In the genomic region with DNA sequence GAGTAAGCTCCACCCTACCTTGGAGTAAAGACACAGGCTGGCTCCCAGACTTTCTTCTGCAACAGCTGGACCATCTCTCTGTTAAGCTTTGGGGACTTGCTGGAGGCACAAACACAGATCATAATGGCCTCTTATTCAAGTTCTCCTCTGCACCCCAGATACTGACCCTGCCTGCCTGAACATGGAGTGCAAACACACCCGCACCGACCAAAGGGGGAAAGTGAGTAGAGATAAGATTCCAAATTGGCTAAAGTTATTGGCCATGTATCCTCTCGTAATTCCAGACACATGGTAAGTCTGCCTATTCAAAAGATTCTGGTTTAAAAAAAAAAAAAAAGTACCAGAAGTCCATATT, we compare ENCODE assay signal across 8 mouse cellular contexts. TPM values are rescaled to one million over a fixed set of nuclear protein-coding genes. Genes with fewer than 3 reads are reported as not detected.
A peak's percentile ranks its signal among the peaks of the same experiment; 100 is the strongest.
DNase-seq lines count a peak whose midpoint lies in the region; ATAC-seq and TF ChIP-seq lines count a peak whose summit lies in the region.

No protein-coding gene starts in this region.

- peak overlapping the region; percentile 55 for H3K4me3 ChIP-seq in heart, embryonic 15.5 days
- no peak overlapping the region for H3K4me3 ChIP-seq in heart, adult 2 months
- H3K4me3 ChIP-seq in embryonic facial prominence, embryonic 12.5 days, result peak overlapping the region; percentile 47
- H3K4me3 ChIP-seq in hindbrain, embryonic 15.5 days, result peak overlapping the region; percentile 74
- H3K4me3 ChIP-seq in midbrain, embryonic 13.5 days (replicated peaks), result peak overlapping the region; percentile 58

- no peaks in the 10 kb centered on the region for H3K79me2 ChIP-seq in heart, adult 2 months (replicated peaks; ENCODE audit: control insufficient read depth, insufficient read depth, low read length)

- intact Hi-C loops in heart, adult 2 months (cut with DNase I), result no loop called here

- no peak for TF ChIP-seq POLR2A in heart, adult 2 months (IDR thresholded peaks at IDR 0.05; ENCODE audit: insufficient read depth, low read depth, low read length)

- peaks cover 13% of the 10 kb centered on the region for H3K27me3 ChIP-seq in heart, embryonic 15.5 days
- H3K27me3 ChIP-seq in heart, adult 2 months (ENCODE audit: control insufficient read depth, insufficient read depth, low read length), result no peaks in the 10 kb centered on the region
- H3K27me3 ChIP-seq in embryonic facial prominence, embryonic 12.5 days, result peaks cover 8% of the 10 kb centered on the region
- H3K27me3 ChIP-seq in hindbrain, embryonic 15.5 days, result peaks cover 12% of the 10 kb centered on the region
- H3K27me3 ChIP-seq in midbrain, embryonic 13.5 days, result peaks cover 33% of the 10 kb centered on the region

- no peak for TF ChIP-seq CTCF in heart, adult 2 months (IDR thresholded peaks at IDR 0.05)

- TF ChIP-seq EP300 in heart, adult 2 months (IDR thresholded peaks at IDR 0.05; ENCODE audit: insufficient read depth, low read depth, low read length), result no peak

- H3K4me2 ChIP-seq in heart, embryonic 15.5 days, result peak overlapping the region; percentile 94
- H3K4me2 ChIP-seq in embryonic facial prominence, embryonic 12.5 days (replicated peaks), result peak overlapping the region; percentile 92
- H3K4me2 ChIP-seq in hindbrain, embryonic 15.5 days, result peak overlapping the region; percentile 98
- peak overlapping the region; percentile 97 for H3K4me2 ChIP-seq in midbrain, embryonic 13.5 days (replicated peaks)

- H3K27ac ChIP-seq in heart, embryonic 15.5 days, result no peak overlapping the region
- H3K27ac ChIP-seq in heart, adult 2 months, result no peak overlapping the region
- H3K27ac ChIP-seq in embryonic facial prominence, embryonic 12.5 days, result no peak overlapping the region
- H3K27ac ChIP-seq in hindbrain, embryonic 15.5 days (replicated peaks), result no peak overlapping the region
- no peak overlapping the region for H3K27ac ChIP-seq in midbrain, embryonic 13.5 days

- H3K9ac ChIP-seq in heart, embryonic 15.5 days, result peak overlapping the region; percentile 48; the same call in 1 of the 2 replicates
- no peak overlapping the region for H3K9ac ChIP-seq in heart, adult 2 months (ENCODE audit: low read depth, low read length)
- H3K9ac ChIP-seq in embryonic facial prominence, embryonic 12.5 days, result peak overlapping the region; percentile 61
- peak overlapping the region; percentile 54 for H3K9ac ChIP-seq in hindbrain, embryonic 15.5 days
- peak overlapping the region; percentile 68 for H3K9ac ChIP-seq in midbrain, embryonic 13.5 days (replicated peaks)

- DNase-seq in heart, adult 2 months, result no peak
- no peak for DNase-seq in adrenal gland, postnatal 25 days
- DNase-seq in urinary bladder, postnatal 36 days (ENCODE audit: low spot score in 2 of 2), result no peak
- no peak for DNase-seq in embryo, embryonic 9.5 days (ENCODE audit: extremely low spot score)

- peaks cover 8% of the 10 kb centered on the region for H3K4me1 ChIP-seq in heart, embryonic 15.5 days (replicated peaks)
- no peaks in the 10 kb centered on the region for H3K4me1 ChIP-seq in heart, adult 2 months (ENCODE audit: control insufficient read depth, insufficient read depth, low read length)
- peaks cover 3% of the 10 kb centered on the region; the same call in 1 of the 2 replicates for H3K4me1 ChIP-seq in embryonic facial prominence, embryonic 12.5 days
- H3K4me1 ChIP-seq in hindbrain, embryonic 15.5 days (replicated peaks), result peaks cover 12% of the 10 kb centered on the region
- H3K4me1 ChIP-seq in midbrain, embryonic 13.5 days (replicated peaks), result peaks cover 12% of the 10 kb centered on the region

- WGBS in heart, embryonic 15.5 days, result 15% methylated on average over 3 of the region's 3 CpGs
- WGBS in heart, adult 2 months, result 26% methylated on average over 3 of the region's 3 CpGs
- WGBS in embryonic facial prominence, embryonic 12.5 days, result 23% methylated on average over 3 of the region's 3 CpGs
- WGBS in hindbrain, embryonic 15.5 days, result 50% methylated on average over 3 of the region's 3 CpGs
- 53% methylated on average over 3 of the region's 3 CpGs for WGBS in midbrain, embryonic 13.5 days

- no peaks in the 10 kb centered on the region for H3K36me3 ChIP-seq in heart, embryonic 15.5 days
- no peaks in the 10 kb centered on the region for H3K36me3 ChIP-seq in heart, adult 2 months (ENCODE audit: control insufficient read depth, insufficient read depth, low read length)
- no peaks in the 10 kb centered on the region for H3K36me3 ChIP-seq in embryonic facial prominence, embryonic 12.5 days
- H3K36me3 ChIP-seq in hindbrain, embryonic 15.5 days, result no peaks in the 10 kb centered on the region
- no peaks in the 10 kb centered on the region for H3K36me3 ChIP-seq in midbrain, embryonic 13.5 days

- H3K9me3 ChIP-seq in heart, embryonic 15.5 days (replicated peaks), result no peaks in the 10 kb centered on the region
- no peaks in the 10 kb centered on the region for H3K9me3 ChIP-seq in embryonic facial prominence, embryonic 12.5 days
- H3K9me3 ChIP-seq in hindbrain, embryonic 15.5 days, result no peaks in the 10 kb centered on the region
- no peaks in the 10 kb centered on the region for H3K9me3 ChIP-seq in midbrain, embryonic 13.5 days

- no peak for ATAC-seq in heart, embryonic 15.5 days (replicated peaks; ENCODE audit: insufficient number of reproducible peaks, insufficient read depth, low FRiP score, low read depth)
- no peak for ATAC-seq in embryonic facial prominence, embryonic 12.5 days (ENCODE audit: insufficient number of reproducible peaks, insufficient read depth, low FRiP score, low TSS enrichment)
- no peak for ATAC-seq in hindbrain, embryonic 15.5 days (ENCODE audit: low FRiP score, low read depth)
- no peak for ATAC-seq in midbrain, embryonic 13.5 days

RNA-seq across cellular contexts. Expression of gene Rasef, which starts 0.4 kb away (rescaled TPM):
- 0.44 and 1.1 TPM in 2 replicates for polyA plus RNA-seq in heart, embryonic 15.5 days (2015; fragmentation: Nextera tagmentation; extraction: Ambion mirVana)
- under 1 TPM; 0.60 to 0.77 TPM for total RNA-seq in heart, adult 2 months (2021)
- polyA plus RNA-seq in heart, adult 2 months (2012; rRNA removed), result 0.32 and 0.51 TPM in 2 replicates
- 2.4 and 3.6 TPM in 2 replicates for polyA plus RNA-seq in embryonic facial prominence, embryonic 12.5 days (2016; fragmentation: Nextera tagmentation; extraction: Ambion mirVana)
- polyA plus RNA-seq in hindbrain, embryonic 15.5 days (2015; fragmentation: Nextera tagmentation; extraction: Ambion mirVana), result 0.32 and 0.66 TPM in 2 replicates
- 0.08 and 0.09 TPM in 2 replicates for polyA plus RNA-seq in midbrain, embryonic 13.5 days (2015; fragmentation: Nextera tagmentation; extraction: Ambion mirVana)
- total RNA-seq in adrenal gland, postnatal 25 days (2021), result not detected in 2 replicates
